Mouse (Mus musculus) olfactory bulb, adult 2 months (tissue): Measurements from ENCODE around the gene Ncaph. TPM values are rescaled to one million over a fixed set of nuclear protein-coding genes. Genes with fewer than 3 reads are reported as not detected.
"Not testable (repeated sequence)": the region's sequence is repeated elsewhere in the genome, so short reads cannot be mapped to it uniquely, and the experiment has no call there.

Experiments
- H3K27ac ChIP-seq: fragments of 200-500 bp; 2 replicates; pipeline ENCODE4 v1.5.1; 2012; ENCODE audit warnings: low read depth, low read length; ENCODE audit not compliant: insufficient read depth
- H3K4me1 ChIP-seq: fragments of 200-500 bp; 2 replicates; pipeline ENCODE4 v1.6.1; 2012; ENCODE audit warnings: low read length; ENCODE audit not compliant: control insufficient read depth, insufficient read depth
- H3K4me3 ChIP-seq: fragments of 200-500 bp; 2 replicates; pipeline ENCODE4 v1.5.1; 2012; ENCODE audit warnings: mild to moderate bottlenecking, low read depth, low read length, moderate library complexity; ENCODE audit not compliant: insufficient read depth
- CTCF ChIP-seq: fragments of 200-500 bp; IDR thresholded peaks from 2 replicates; pipeline ENCODE4 v1.5.1; 2012; ENCODE audit warnings: low read depth, mild to moderate bottlenecking, low read length, moderate library complexity; ENCODE audit not compliant: insufficient read depth
- POLR2A ChIP-seq: fragments of 200-500 bp; IDR thresholded peaks from 2 replicates; pipeline ENCODE4 v1.6.1; 2012; ENCODE audit warnings: mild to moderate bottlenecking, low read depth, low read length, moderate library complexity; ENCODE audit not compliant: insufficient read depth
- WGBS: fragments of 180-500 bp; shearing (Covaris S2); methylation state at CpG from one replicate; pipeline ENCODE4 v1.1.7; 2018; 5-methylcytosine and 5-hydroxymethylcytosine counted together
- polyA plus RNA-seq: library from polyadenylated mRNA; stranded (reverse); fragments of >200 nt; gene quantifications from 2 replicates; pipeline ENCODE4 v1.2.4, GENCODE M21; 2012; ENCODE audit warnings: low replicate concordance; ENCODE audit not compliant: missing spikeins, insufficient read depth, insufficient read length

Gene Ncaph
- polyA plus RNA-seq, 1 experiment: not detected

GRCm38 (mm10) chr2:127121591-127122235 is 12.0 kb downstream of the Ncaph start:
- Histone ChIP-seq H3K27ac (no peak overlapping the region), H3K4me1 (no peaks in the 10 kb centered on the region; the same call in 1 of the 2 replicates), H3K4me3 (no peak overlapping the region)
- WGBS: 73% methylated on average over 8 of the region's 8 CpGs
- no peak for TF ChIP-seq POLR2A
- TF ChIP-seq CTCF: no peak

DNA sequence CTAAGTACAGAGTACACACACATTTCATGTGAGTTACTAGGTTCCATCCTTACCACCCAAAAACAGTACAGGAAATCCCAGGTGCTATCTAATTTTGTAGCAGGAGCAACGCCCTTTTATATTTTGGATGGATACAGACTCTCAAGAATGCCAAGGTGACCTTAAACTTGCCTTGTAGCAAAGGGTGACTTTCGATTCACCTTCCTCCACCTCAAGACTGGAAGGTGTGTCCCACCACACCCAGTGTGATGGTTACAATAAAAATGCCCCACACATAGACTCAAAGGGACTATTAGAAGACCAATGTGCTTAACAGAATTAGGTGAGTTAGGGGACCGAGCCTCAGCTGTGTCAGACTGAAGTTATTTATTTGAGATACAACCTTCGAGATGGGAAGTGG is 24.8 kb downstream of the Ncaph start:
- no peaks in the 10 kb centered on the region for H3K4me1 ChIP-seq
- H3K27ac ChIP-seq: no peak overlapping the region
- WGBS: 94% methylated on average over 4 of the region's 4 CpGs
- TF ChIP-seq POLR2A (no peak), CTCF (no peak)
- no peak overlapping the region for H3K4me3 ChIP-seq

DNA sequence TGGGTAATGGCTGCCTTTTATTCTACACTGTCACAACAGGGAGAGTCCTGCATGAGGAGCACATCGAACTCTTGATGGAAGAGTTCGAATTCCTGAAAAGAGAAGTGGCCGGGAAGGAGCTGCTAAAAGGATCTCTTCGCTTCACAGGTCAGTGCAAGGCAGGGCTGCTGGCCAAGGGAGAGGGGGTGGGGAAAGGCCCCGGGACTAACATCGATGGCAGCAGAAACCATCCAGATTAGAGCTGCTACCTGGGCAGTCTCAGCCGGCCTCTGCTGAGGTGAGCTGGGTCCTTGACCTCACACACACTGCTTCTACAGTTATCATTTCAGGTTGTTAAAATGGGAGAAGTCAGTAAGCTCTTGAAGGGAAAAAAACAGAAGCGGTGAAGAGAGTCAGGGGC is 41.8 kb downstream of the Ncaph start:
- TF ChIP-seq POLR2A (no peak), CTCF (no peak)
- H3K4me3 ChIP-seq: no peak overlapping the region
- H3K4me1 ChIP-seq: no peaks in the 10 kb centered on the region
- H3K27ac ChIP-seq: no peak overlapping the region
- 71% methylated on average over 8 of the region's 8 CpGs for WGBS

- H3K4me1 ChIP-seq, H3K27ac ChIP-seq, H3K4me3 ChIP-seq: not testable (repeated sequence)
Measured at GRCm38 (mm10) chr2:127090151-127090550, 43.6 kb downstream of the Ncaph start.

- no peak for TF ChIP-seq POLR2A
- no peak for TF ChIP-seq CTCF
- no peak overlapping the region for H3K27ac ChIP-seq
Measured at GRCm38 (mm10) chr2:127086235-127086634, 47.5 kb downstream of the Ncaph start.

DNA sequence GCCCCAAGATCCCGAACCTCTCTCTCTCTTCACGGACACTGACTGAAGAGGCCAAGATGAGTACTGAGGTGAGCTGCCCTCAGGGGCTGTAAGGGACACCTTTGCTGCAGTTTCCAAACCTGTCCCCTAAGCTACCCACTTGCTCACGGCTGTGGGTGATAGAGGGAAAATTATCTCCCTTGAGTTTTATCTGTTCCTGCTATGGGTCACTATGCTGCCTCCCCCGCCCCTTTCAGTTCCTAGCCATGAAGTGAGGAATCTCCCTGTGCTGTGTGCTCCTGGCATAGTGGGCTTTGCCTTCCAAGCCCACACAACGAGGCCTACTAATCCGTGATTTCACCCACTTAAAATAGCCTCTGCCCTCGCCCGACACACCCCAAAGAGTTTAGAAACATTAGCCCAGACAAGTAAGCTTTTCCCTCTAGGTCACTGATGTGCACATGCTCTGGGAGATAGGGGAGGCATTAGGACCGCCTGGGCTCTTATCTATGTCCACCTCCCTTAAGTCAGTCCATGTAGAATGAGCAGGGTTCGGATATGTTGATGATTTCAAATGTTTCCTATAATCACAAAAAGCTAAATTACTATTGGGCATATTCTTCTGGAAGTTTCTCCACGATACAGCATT is 53.0 kb downstream of the Ncaph start:
- H3K4me1 ChIP-seq: no peaks in the 10 kb centered on the region
- H3K4me3 ChIP-seq: no peak overlapping the region
- TF ChIP-seq CTCF: no peak
- no peak for TF ChIP-seq POLR2A
- H3K27ac ChIP-seq: no peak overlapping the region
- WGBS: 89% methylated on average over 11 of the region's 11 CpGs

More at GRCm38 (mm10) chr2:127086235-127086634, 47.5 kb downstream of the Ncaph start:
- Histone ChIP-seq H3K4me3 (no peak overlapping the region), H3K4me1 (no peaks in the 10 kb centered on the region)
- 89% methylated on average over 5 of the region's 5 CpGs for WGBS

DNA sequence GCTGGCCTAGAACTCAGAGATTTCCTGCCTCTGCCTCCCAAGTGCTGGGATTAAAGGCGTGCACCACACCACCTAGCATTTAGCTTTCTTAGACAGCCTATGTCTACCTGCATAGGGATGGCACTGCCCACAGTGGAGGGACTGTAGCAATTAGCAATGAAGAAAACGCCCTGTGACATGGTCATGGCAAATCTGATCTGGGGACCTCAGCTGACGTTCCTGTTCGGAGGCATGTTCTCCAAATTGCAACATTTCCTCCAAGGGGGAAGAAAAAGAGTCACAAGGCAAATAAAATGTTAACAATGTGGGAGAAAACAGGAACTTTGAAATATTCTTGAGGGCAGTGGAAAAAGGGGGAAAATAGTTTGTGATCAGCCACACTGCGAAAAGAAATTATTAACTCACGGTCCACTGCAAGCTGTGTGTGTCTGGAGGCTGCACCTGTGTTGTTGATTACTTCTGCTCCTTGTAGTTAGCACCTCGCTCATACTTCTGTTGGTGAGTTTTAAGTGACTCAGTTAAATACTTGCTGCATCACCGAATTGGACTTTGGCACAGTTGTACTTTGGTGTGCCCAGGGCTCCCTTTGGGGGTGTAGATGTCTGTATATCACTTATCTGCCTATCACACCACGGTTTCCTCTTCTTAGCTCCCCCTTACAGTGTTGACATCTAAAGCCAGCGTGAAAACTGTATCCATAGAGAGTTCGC is 53.7 kb downstream of the Ncaph start:
- TF ChIP-seq CTCF: no peak
- TF ChIP-seq POLR2A: no peak
- Histone ChIP-seq H3K4me1 (no peaks in the 10 kb centered on the region), H3K4me3 (no peak overlapping the region), H3K27ac (no peak overlapping the region)
- 93% methylated on average over 11 of the region's 11 CpGs for WGBS

DNA sequence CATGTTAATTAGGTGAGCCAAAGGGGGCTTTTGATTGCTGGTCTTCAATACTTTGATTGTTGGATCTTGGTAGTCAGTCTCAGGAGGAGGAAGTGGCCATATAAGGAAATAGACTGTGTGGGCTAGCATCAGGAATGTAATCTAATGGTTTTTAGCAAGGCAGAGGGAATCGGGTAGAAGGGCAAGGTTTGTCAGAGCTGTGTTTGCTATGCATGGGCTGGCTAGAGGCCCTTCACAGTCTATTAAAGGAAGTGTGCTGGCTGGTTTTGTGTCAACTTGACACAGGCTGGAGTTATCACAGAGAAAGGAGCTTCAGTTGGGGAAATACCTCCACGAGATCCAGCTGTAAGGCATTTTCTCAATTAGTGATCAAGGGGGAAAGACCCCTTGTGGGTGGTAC is 54.7 kb downstream of the Ncaph start:
- H3K27ac ChIP-seq, H3K4me3 ChIP-seq, H3K4me1 ChIP-seq: not testable (repeated sequence)
- 58% methylated on average over 2 of the region's 2 CpGs for WGBS

DNA sequence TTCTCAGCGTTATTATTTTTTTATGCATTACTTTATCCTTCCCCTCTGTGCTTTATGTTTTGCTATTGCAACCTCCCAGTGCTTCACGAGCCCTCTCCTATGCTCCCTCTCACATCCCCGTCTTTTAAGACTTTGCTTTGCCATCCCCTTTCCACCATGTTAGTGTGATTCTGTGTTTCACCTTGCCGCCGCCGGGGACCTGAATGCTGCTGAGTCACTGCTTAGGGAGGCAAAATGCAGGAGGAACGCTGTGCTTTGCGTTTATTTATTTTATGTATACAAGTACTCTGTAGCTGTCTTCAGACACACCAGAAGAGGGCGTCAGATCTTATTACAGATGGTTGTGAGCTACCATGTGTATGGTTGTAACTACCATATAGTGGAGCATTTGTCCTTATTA is 56.1 kb downstream of the Ncaph start:
- Histone ChIP-seq H3K27ac (no peak overlapping the region), H3K4me3 (no peak overlapping the region), H3K4me1 (no peaks in the 10 kb centered on the region)
- 78% methylated on average over 9 of the region's 9 CpGs for WGBS
- TF ChIP-seq CTCF: no peak
- TF ChIP-seq POLR2A: no peak
